Mouse (Mus musculus): ENCODE measurements around the gene Cdk17. TPM values are rescaled to one million over a fixed set of nuclear protein-coding genes. Genes with fewer than 3 reads are reported as not detected.

Gene Cdk17
- polyA plus RNA-seq, 1 experiment from 2014 or later = 8.2 TPM

GRCm38 (mm10) chr10:93131865-93132566 lies 28.7 kb upstream of the Cdk17 start:
- no peak for DNase-seq (ENCODE audit: low spot score)
- H3K9ac ChIP-seq (ENCODE audit: low read length) = no peak overlapping the region
- H3K27me3 ChIP-seq (ENCODE audit: control insufficient read depth, insufficient read depth, low read length) = no peaks in the 10 kb centered on the region
- 86% methylated on average over 9 of the region's 9 CpGs for WGBS
- H3K9me3 ChIP-seq (ENCODE audit: control insufficient read depth, low read length) = no peaks in the 10 kb centered on the region
- no peak for ATAC-seq (ENCODE audit: low FRiP score, low TSS enrichment)
- no peak overlapping the region for H3K27ac ChIP-seq (replicated peaks)
- H3K4me1 ChIP-seq (replicated peaks; ENCODE audit: control insufficient read depth, insufficient read depth) = no peaks in the 10 kb centered on the region
- TF ChIP-seq EP300 (optimal IDR thresholded peaks at IDR 0.05) (no peak), CTCF (IDR thresholded peaks at IDR 0.05; ENCODE audit: low read depth) (no peak)
- no peak overlapping the region for H3K4me3 ChIP-seq (ENCODE audit: low read depth, low read length)
- no peaks in the 10 kb centered on the region for H3K36me3 ChIP-seq (ENCODE audit: control insufficient read depth, insufficient read depth, low read length)
- H3K4me2 ChIP-seq (replicated peaks; ENCODE audit: low read depth) = no peak overlapping the region

- no peak for TF ChIP-seq CTCF (IDR thresholded peaks at IDR 0.05; ENCODE audit: low read depth)
- no peak for TF ChIP-seq EP300 (optimal IDR thresholded peaks at IDR 0.05)
- Histone ChIP-seq H3K9me3 (ENCODE audit: control insufficient read depth, low read length) (no peaks in the 10 kb centered on the region), H3K27ac (replicated peaks) (no peak overlapping the region), H3K36me3 (ENCODE audit: control insufficient read depth, insufficient read depth, low read length) (no peaks in the 10 kb centered on the region), H3K27me3 (ENCODE audit: control insufficient read depth, insufficient read depth, low read length) (no peaks in the 10 kb centered on the region), H3K4me3 (ENCODE audit: low read depth, low read length) (no peak overlapping the region), H3K9ac (ENCODE audit: low read length) (no peak overlapping the region), H3K4me1 (replicated peaks; ENCODE audit: control insufficient read depth, insufficient read depth) (no peaks in the 10 kb centered on the region), H3K4me2 (replicated peaks; ENCODE audit: low read depth) (no peak overlapping the region)
- no peak for ATAC-seq (ENCODE audit: low FRiP score, low TSS enrichment)
- DNase-seq (ENCODE audit: low spot score) = no peak
- 84% methylated on average over 3 of the region's 3 CpGs for WGBS
Observed at GRCm38 (mm10) chr10:93138730-93139129, 21.9 kb upstream of the Cdk17 start.

- no peak overlapping the region for H3K27ac ChIP-seq (replicated peaks)
- H3K4me2 ChIP-seq (replicated peaks; ENCODE audit: low read depth) = no peak overlapping the region
- H3K9ac ChIP-seq (ENCODE audit: low read length) = no peak overlapping the region
- WGBS = 62% methylated on average over 4 of the region's 4 CpGs
- H3K4me3 ChIP-seq (ENCODE audit: low read depth, low read length) = no peak overlapping the region
- TF ChIP-seq EP300 (optimal IDR thresholded peaks at IDR 0.05) (no peak), CTCF (IDR thresholded peaks at IDR 0.05; ENCODE audit: low read depth) (no peak)
- ATAC-seq (ENCODE audit: low FRiP score, low TSS enrichment) = no peak
- H3K27me3 ChIP-seq (ENCODE audit: control insufficient read depth, insufficient read depth, low read length) = no peaks in the 10 kb centered on the region
- DNase-seq (ENCODE audit: low spot score) = no peak
- no peaks in the 10 kb centered on the region for H3K36me3 ChIP-seq (ENCODE audit: control insufficient read depth, insufficient read depth, low read length)
- H3K4me1 ChIP-seq (replicated peaks; ENCODE audit: control insufficient read depth, insufficient read depth) = no peaks in the 10 kb centered on the region
- H3K9me3 ChIP-seq (ENCODE audit: control insufficient read depth, low read length) = no peaks in the 10 kb centered on the region
Observed at GRCm38 (mm10) chr10:93140778-93141177, 19.9 kb upstream of the Cdk17 start.

- no peaks in the 10 kb centered on the region for H3K9me3 ChIP-seq (ENCODE audit: control insufficient read depth, low read length)
- 19% methylated on average over 8 of the region's 8 CpGs for WGBS
- H3K27me3 ChIP-seq (ENCODE audit: control insufficient read depth, insufficient read depth, low read length) = no peaks in the 10 kb centered on the region
- ATAC-seq (ENCODE audit: low FRiP score, low TSS enrichment) = no peak
- no peaks in the 10 kb centered on the region for H3K36me3 ChIP-seq (ENCODE audit: control insufficient read depth, insufficient read depth, low read length)
- peak overlapping the region; percentile 24; the same call in 1 of the 2 replicates for H3K27ac ChIP-seq (replicated peaks)
- no peak overlapping the region for H3K9ac ChIP-seq (ENCODE audit: low read length)
- no peaks in the 10 kb centered on the region for H3K4me1 ChIP-seq (replicated peaks; ENCODE audit: control insufficient read depth, insufficient read depth)
- H3K4me2 ChIP-seq (replicated peaks; ENCODE audit: low read depth) = 0 out of 2 replicates have a peak overlapping the region, but pooled peaks have one; percentile 17
- no peak for DNase-seq (ENCODE audit: low spot score)
- H3K4me3 ChIP-seq (ENCODE audit: low read depth, low read length) = no peak overlapping the region
- TF ChIP-seq CTCF (IDR thresholded peaks at IDR 0.05; ENCODE audit: low read depth) = no peak
- TF ChIP-seq EP300 (optimal IDR thresholded peaks at IDR 0.05) = no peak
Observed at GRCm38 (mm10) chr10:93142600-93143284, 17.9 kb upstream of the Cdk17 start.

GRCm38 (mm10) chr10:93143285-93143985 lies 17.2 kb upstream of the Cdk17 start:
- WGBS = 26% methylated on average over 18 of the region's 18 CpGs
- DNase-seq (ENCODE audit: low spot score) = no peak
- Histone ChIP-seq H3K9ac (ENCODE audit: low read length) (no peak overlapping the region), H3K9me3 (ENCODE audit: control insufficient read depth, low read length) (no peaks in the 10 kb centered on the region), H3K4me3 (ENCODE audit: low read depth, low read length) (0 out of 2 replicates have a peak overlapping the region, but pooled peaks have one; percentile 8), H3K36me3 (ENCODE audit: control insufficient read depth, insufficient read depth, low read length) (no peaks in the 10 kb centered on the region), H3K27me3 (ENCODE audit: control insufficient read depth, insufficient read depth, low read length) (no peaks in the 10 kb centered on the region), H3K27ac (replicated peaks) (peak overlapping the region; percentile 24), H3K4me2 (replicated peaks; ENCODE audit: low read depth) (peak overlapping the region; percentile 17; the same call in 1 of the 2 replicates), H3K4me1 (replicated peaks; ENCODE audit: control insufficient read depth, insufficient read depth) (no peaks in the 10 kb centered on the region)
- TF ChIP-seq CTCF (IDR thresholded peaks at IDR 0.05; ENCODE audit: low read depth) = no peak
- no peak for TF ChIP-seq EP300 (optimal IDR thresholded peaks at IDR 0.05)
- ATAC-seq (ENCODE audit: low FRiP score, low TSS enrichment) = no peak

All from stomach, postnatal 0 days (tissue).